Mouse (Mus musculus): Measurements from ENCODE around the gene Matn3.

DNA sequence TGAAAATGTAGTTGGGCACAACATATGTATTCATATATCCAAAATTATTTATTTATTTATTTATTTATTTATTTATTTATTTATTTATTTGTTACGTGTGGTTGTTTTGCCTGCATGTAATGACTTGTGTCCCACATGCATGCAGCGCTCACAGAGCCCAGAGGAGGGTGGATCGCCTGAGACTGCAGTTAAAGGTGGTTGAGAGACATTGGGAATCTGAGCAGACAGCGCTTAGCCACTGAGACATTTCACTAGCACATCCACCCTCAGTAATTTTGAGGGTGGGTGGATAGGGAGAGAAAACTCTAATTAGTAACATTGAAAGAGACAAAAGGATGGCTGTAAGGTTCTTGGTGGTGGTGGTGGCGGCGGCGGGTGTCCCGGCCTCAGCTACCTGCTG, 72.7 kb downstream of the Matn3 start:
- no peak for TF ChIP-seq CTCF (IDR thresholded peaks at IDR 0.05; ENCODE audit: control insufficient read depth, insufficient read depth, low read length)
- TF ChIP-seq POLR2A (IDR thresholded peaks at IDR 0.05; ENCODE audit: borderline replicate concordance, control insufficient read depth, low read depth, low read length) = no peak
